Mouse (Mus musculus) E14TG2a.4 (cell line): ENCODE measurements at regions not wholly inside any gene's neighbourhood (a gene's known extent, or its start where the extent isn't known, plus 50 kb on each side); places are given as distances from the start of the nearest gene placed in this dataset.

ENCODE experiments used
- CTCF ChIP-seq: conservative IDR thresholded peaks from 2 replicates; pipeline ENCODE4 v1.5.1; 2014; ENCODE audit warnings: low read length
- NANOG ChIP-seq: IDR thresholded peaks from 2 replicates; pipeline ENCODE4 v1.6.1; 2014; ENCODE audit warnings: borderline replicate concordance, low read length, mixed read lengths

GRCm38 (mm10) chr11:114321974-114322373 is 255.1 kb upstream of the Sdk2 start:
- no peak for TF ChIP-seq CTCF
- no peak for TF ChIP-seq NANOG
